Mouse (Mus musculus): Measurements from ENCODE around the gene Sptlc3. TPM values are rescaled to one million over a fixed set of nuclear protein-coding genes. Genes with fewer than 3 reads are reported as not detected.

The Sptlc3 gene
- polyA plus RNA-seq, 1 experiment from 2014 or later, result 2.3 TPM

DNA sequence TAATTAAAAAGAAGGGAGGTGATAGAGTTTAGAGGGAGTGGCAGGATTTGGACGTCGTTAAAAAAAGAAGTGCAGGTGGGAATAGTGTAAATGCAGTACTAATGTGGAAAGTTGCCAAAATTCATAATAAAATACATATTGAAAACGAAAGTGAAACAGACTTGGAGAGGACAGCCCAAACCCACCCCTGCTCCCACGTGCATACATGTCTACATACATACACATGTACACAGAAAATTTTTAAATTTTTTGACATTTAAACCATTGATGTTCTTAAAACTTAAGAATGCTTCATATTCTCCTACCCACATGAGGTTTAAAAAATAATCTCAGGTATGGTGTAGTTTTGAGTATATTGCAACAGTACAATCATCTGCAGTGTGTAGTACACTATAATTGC lies 135.0 kb downstream of the Sptlc3 start:
- 58% methylated on average over 4 of the region's 4 CpGs for WGBS
- TF ChIP-seq EP300 (IDR thresholded peaks at IDR 0.05), result no peak
- TF ChIP-seq CTCF (IDR thresholded peaks at IDR 0.05), result no peak
- DNase-seq (ENCODE audit: low spot score), result no peak

GRCm38 (mm10) chr2:139629653-139630052 lies 135.9 kb downstream of the Sptlc3 start:
- no peak overlapping the region for H3K4me2 ChIP-seq (replicated peaks; ENCODE audit: low read depth, low read length)
- H3K27me3 ChIP-seq (replicated peaks; ENCODE audit: insufficient read depth, low read length), result no peaks in the 10 kb centered on the region
- no peaks in the 10 kb centered on the region for H3K36me3 ChIP-seq (ENCODE audit: insufficient read depth, low read length)
- TF ChIP-seq EP300 (IDR thresholded peaks at IDR 0.05), result no peak
- TF ChIP-seq CTCF (IDR thresholded peaks at IDR 0.05), result no peak
- ATAC-seq (no peak), DNase-seq (ENCODE audit: low spot score) (no peak)
- H3K9ac ChIP-seq (replicated peaks; ENCODE audit: low read depth), result no peak overlapping the region
- H3K4me1 ChIP-seq (ENCODE audit: insufficient read depth, low read depth, low read length), result no peaks in the 10 kb centered on the region
- WGBS, result 93% methylated on average over 3 of the region's 3 CpGs
- no peaks in the 10 kb centered on the region for H3K9me3 ChIP-seq (ENCODE audit: low read length)
- H3K4me3 ChIP-seq (ENCODE audit: low read depth, low read length), result no peak overlapping the region
- H3K27ac ChIP-seq (ENCODE audit: low read length), result no peak overlapping the region

More for the DNA sequence above, 135.0 kb downstream of the Sptlc3 start:
- Histone ChIP-seq H3K4me2 (replicated peaks; ENCODE audit: low read depth, low read length) (no peak overlapping the region), H3K9me3 (ENCODE audit: low read length) (no peaks in the 10 kb centered on the region), H3K9ac (replicated peaks; ENCODE audit: low read depth) (no peak overlapping the region), H3K4me1 (ENCODE audit: insufficient read depth, low read depth, low read length) (no peaks in the 10 kb centered on the region), H3K27me3 (replicated peaks; ENCODE audit: insufficient read depth, low read length) (no peaks in the 10 kb centered on the region), H3K36me3 (ENCODE audit: insufficient read depth, low read length) (no peaks in the 10 kb centered on the region), H3K27ac (ENCODE audit: low read length) (no peak overlapping the region), H3K4me3 (ENCODE audit: low read depth, low read length) (no peak overlapping the region)
- no peak for ATAC-seq

DNA sequence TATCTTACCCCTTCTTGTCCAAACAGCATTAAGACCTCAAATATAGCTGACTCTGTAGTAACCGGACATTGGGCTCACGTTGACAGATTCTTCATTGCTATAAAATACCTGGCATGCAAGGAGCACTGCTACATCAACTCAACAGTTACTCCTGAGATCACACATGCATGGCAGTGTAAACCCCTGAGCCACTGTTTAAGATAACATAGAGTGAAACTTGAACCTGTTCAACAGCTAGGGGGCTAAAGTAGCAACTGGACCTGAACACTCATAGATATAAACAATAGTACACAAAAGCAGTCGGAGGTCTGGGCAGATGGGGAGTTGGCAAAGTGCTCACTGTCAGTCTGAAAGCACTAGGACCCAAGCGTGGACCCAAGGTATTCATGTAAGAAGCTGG lies 140.8 kb downstream of the Sptlc3 start:
- ATAC-seq (no peak), DNase-seq (ENCODE audit: low spot score) (no peak)
- Histone ChIP-seq H3K9me3 (ENCODE audit: low read length) (no peaks in the 10 kb centered on the region), H3K4me2 (replicated peaks; ENCODE audit: low read depth, low read length) (no peak overlapping the region), H3K9ac (replicated peaks; ENCODE audit: low read depth) (no peak overlapping the region), H3K27ac (ENCODE audit: low read length) (no peak overlapping the region), H3K4me1 (ENCODE audit: insufficient read depth, low read depth, low read length) (no peaks in the 10 kb centered on the region), H3K4me3 (ENCODE audit: low read depth, low read length) (no peak overlapping the region), H3K27me3 (replicated peaks; ENCODE audit: insufficient read depth, low read length) (no peaks in the 10 kb centered on the region), H3K36me3 (ENCODE audit: insufficient read depth, low read length) (no peaks in the 10 kb centered on the region)
- WGBS, result 37% methylated on average over 4 of the region's 4 CpGs
- TF ChIP-seq EP300 (IDR thresholded peaks at IDR 0.05) (no peak), CTCF (IDR thresholded peaks at IDR 0.05) (no peak)

- Histone ChIP-seq H3K9ac (replicated peaks; ENCODE audit: low read depth) (no peak overlapping the region), H3K4me3 (ENCODE audit: low read depth, low read length) (no peak overlapping the region), H3K4me2 (replicated peaks; ENCODE audit: low read depth, low read length) (no peak overlapping the region), H3K4me1 (ENCODE audit: insufficient read depth, low read depth, low read length) (no peaks in the 10 kb centered on the region), H3K36me3 (ENCODE audit: insufficient read depth, low read length) (no peaks in the 10 kb centered on the region), H3K27ac (ENCODE audit: low read length) (no peak overlapping the region), H3K27me3 (replicated peaks; ENCODE audit: insufficient read depth, low read length) (no peaks in the 10 kb centered on the region), H3K9me3 (ENCODE audit: low read length) (no peaks in the 10 kb centered on the region)
- no peak for DNase-seq (ENCODE audit: low spot score)
- WGBS, result 16% methylated on average over 2 of the region's 2 CpGs
- ATAC-seq, result peak; percentile 41; the same call in 1 of the 2 replicates
- TF ChIP-seq EP300 (IDR thresholded peaks at IDR 0.05), result no peak
- no peak for TF ChIP-seq CTCF (IDR thresholded peaks at IDR 0.05)
Measured at GRCm38 (mm10) chr2:139637861-139638260, 144.1 kb downstream of the Sptlc3 start.

DNA sequence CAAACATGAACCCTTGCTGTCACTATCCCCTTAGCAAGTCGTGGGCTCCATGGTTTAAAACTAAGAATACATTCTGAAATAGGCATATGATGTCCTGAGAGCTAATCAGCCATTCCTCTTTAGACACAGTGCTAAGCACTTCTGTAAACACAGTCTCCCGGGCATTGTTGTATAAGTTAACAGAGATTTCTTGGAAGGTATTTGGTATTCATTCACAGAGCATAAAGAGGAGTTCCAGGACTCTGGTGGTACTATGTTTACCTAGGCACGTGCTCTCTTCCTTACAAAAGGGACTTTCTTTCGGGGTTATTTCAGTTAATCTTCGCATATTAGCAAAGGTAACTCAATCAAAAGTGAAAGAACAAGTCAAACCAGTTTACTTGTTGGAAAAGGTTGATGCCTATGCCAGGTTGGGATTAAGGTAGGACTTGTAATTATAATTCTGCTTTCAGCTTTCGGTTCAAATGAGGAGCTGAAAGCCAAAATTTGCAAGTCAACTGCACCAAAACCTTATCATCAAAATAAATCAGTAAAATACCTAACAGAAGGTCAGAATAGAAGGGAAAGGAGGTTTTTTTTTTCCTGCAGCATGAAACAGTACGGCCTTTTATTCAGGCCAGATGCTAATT lies 148.2 kb downstream of the Sptlc3 start:
- H3K27me3 ChIP-seq (replicated peaks; ENCODE audit: insufficient read depth, low read length), result no peaks in the 10 kb centered on the region
- no peak overlapping the region for H3K27ac ChIP-seq (ENCODE audit: low read length)
- H3K36me3 ChIP-seq (ENCODE audit: insufficient read depth, low read length), result no peaks in the 10 kb centered on the region
- no peaks in the 10 kb centered on the region for H3K4me1 ChIP-seq (ENCODE audit: insufficient read depth, low read depth, low read length)
- no peaks in the 10 kb centered on the region for H3K9me3 ChIP-seq (ENCODE audit: low read length)
- no peak overlapping the region for H3K4me2 ChIP-seq (replicated peaks; ENCODE audit: low read depth, low read length)
- 37% methylated on average over 7 of the region's 7 CpGs for WGBS
- no peak for TF ChIP-seq CTCF (IDR thresholded peaks at IDR 0.05)
- no peak for TF ChIP-seq EP300 (IDR thresholded peaks at IDR 0.05)
- ATAC-seq (no peak), DNase-seq (ENCODE audit: low spot score) (no peak)
- no peak overlapping the region for H3K4me3 ChIP-seq (ENCODE audit: low read depth, low read length)
- no peak overlapping the region for H3K9ac ChIP-seq (replicated peaks; ENCODE audit: low read depth)

DNA sequence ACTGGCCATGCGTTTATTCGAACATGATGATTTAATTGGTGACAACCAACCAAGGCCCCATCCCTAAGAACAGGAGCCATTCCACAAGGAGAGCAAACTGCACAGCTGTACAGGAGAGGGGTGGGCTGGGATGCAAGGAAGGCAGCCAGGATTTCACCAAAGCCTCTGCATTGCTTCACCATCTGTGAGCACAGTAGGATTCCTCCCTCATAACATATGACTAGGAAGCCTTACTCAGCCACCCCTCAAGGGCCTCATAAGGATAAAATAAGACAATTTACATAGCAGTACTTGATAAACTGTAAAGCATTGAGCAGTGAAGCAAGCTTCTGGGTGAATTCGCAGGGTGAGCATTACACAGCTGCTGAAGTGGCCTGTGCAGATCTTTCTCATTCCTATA lies 155.8 kb downstream of the Sptlc3 start:
- DNase-seq (ENCODE audit: low spot score) (no peak), ATAC-seq (no peak)
- Histone ChIP-seq H3K27me3 (replicated peaks; ENCODE audit: insufficient read depth, low read length) (no peaks in the 10 kb centered on the region), H3K9me3 (ENCODE audit: low read length) (no peaks in the 10 kb centered on the region), H3K9ac (replicated peaks; ENCODE audit: low read depth) (no peak overlapping the region), H3K4me2 (replicated peaks; ENCODE audit: low read depth, low read length) (no peak overlapping the region), H3K27ac (ENCODE audit: low read length) (no peak overlapping the region), H3K36me3 (ENCODE audit: insufficient read depth, low read length) (no peaks in the 10 kb centered on the region), H3K4me1 (ENCODE audit: insufficient read depth, low read depth, low read length) (no peaks in the 10 kb centered on the region), H3K4me3 (ENCODE audit: low read depth, low read length) (no peak overlapping the region)
- TF ChIP-seq CTCF (IDR thresholded peaks at IDR 0.05) (no peak), EP300 (IDR thresholded peaks at IDR 0.05) (no peak)
- WGBS, result 74% methylated on average over 3 of the region's 3 CpGs

Data from lung, postnatal 0 days (tissue).